Mouse (Mus musculus) naive thymus-derived CD4-positive, alpha-beta T cell, adult 5 months (primary cell): ENCODE results near the gene Dpt. TPM values are rescaled to one million over a fixed set of nuclear protein-coding genes. Genes with fewer than 3 reads are reported as not detected.

Experiments used
- polyA plus RNA-seq: library from polyadenylated mRNA; unstranded; fragments of 100-300 nt; shearing (Covaris generic); gene quantifications from one replicate; pipeline ENCODE4 v1.2.1, GENCODE M21; 2017

Gene Dpt
- not detected for polyA plus RNA-seq

GRCm38 (mm10) chr1:164796471-164796870 lies at the start of gene Dpt:
Gene Dpt, plus strand, starts transcription at chr1:164796644.

Other genes starting within 250 kb of the Dpt start
- gene Xcl1, start 138.9 kb downstream of the Dpt start, polyA plus RNA-seq: not detected